Mouse (Mus musculus) gastrocnemius, adult 2 months (tissue): ENCODE results near the gene Olfr611. TPM values are rescaled to one million over a fixed set of nuclear protein-coding genes. Genes with fewer than 3 reads are reported as not detected.
"Not testable (repeated sequence)": the region's sequence is repeated elsewhere in the genome, so short reads cannot be mapped to it uniquely, and the experiment has no call there.

Source experiments
- DNase-seq: peaks from one replicate; pipeline ENCODE4 v3.0.0; 2022
- H3K27ac ChIP-seq: fragments of 200-600 bp; 2 replicates; pipeline ENCODE4 v1.8.1; 2022; ENCODE audit warnings: mild to moderate bottlenecking
- H3K4me3 ChIP-seq: fragments of 200-600 bp; 2 replicates; pipeline ENCODE4 v1.8.1; 2022; ENCODE audit warnings: mild to moderate bottlenecking, moderate library complexity
- CTCF ChIP-seq: fragments of 200-600 bp; IDR thresholded peaks from 2 replicates; pipeline ENCODE4 v1.8.1; 2022; ENCODE audit warnings: antibody characterized with exemption, mild to moderate bottlenecking, moderate library complexity
- intact Hi-C: fragments of 180-260 bp; cut with DNase I; formaldehyde crosslinking; loops from one replicate; pipeline ENCODE4 v1.15.1; 2025
- long read RNA-seq, 2 experiments: library from polyadenylated mRNA; stranded (forward); transcript quantifications; one replicate each; pipeline ENCODE4 v2.0.0; 2021
- total RNA-seq, 2 experiments: library from RNA; stranded (reverse); gene quantifications; 2 replicates each; pipeline ENCODE4 v1.2.3; 2021

The Olfr611 gene
- not detected for total RNA-seq
- long read RNA-seq, experiment 1 = 0 reads
- long read RNA-seq, experiment 2 = 0 reads

- H3K4me3 ChIP-seq, DNase-seq, intact Hi-C loops, H3K27ac ChIP-seq: not testable (repeated sequence)
These were observed at the start of gene Olfr611 for GRCm38 (mm10) chr7:103520746-103521145. Olfr611 (minus strand) TSS chr7:103520846.

GRCm38 (mm10) chr7:103569043-103569442 lies 48.4 kb upstream of the Olfr611 start, which contains the start of gene Olfr616:
Olfr616 (minus strand) TSS chr7:103569143.
- DNase-seq = no peak
- H3K27ac ChIP-seq = no peak within 1 kb of the TSS
- intact Hi-C loops = no loop called here
- TF ChIP-seq CTCF = no peak
- no peak within 1 kb of the TSS for H3K4me3 ChIP-seq

- intact Hi-C loops = no loop called here
- TF ChIP-seq CTCF = no peak
- Histone ChIP-seq H3K4me3 (no peak within 1 kb of the TSS), H3K27ac (no peak within 1 kb of the TSS)
- DNase-seq = no peak
These were observed 35.1 kb upstream of the Olfr611 start, which contains the start of gene Olfr615 for GRCm38 (mm10) chr7:103555779-103556178. Olfr615 (plus strand) TSS chr7:103556079.

GRCm38 (mm10) chr7:103547774-103548173 lies 27.1 kb upstream of the Olfr611 start, which contains the start of gene Olfr613:
Olfr613 (plus strand) TSS chr7:103548074.
- no peak for TF ChIP-seq CTCF
- Histone ChIP-seq H3K4me3 (no peak within 1 kb of the TSS), H3K27ac (no peak within 1 kb of the TSS)
- intact Hi-C loops = no loop called here
- no peak for DNase-seq

GRCm38 (mm10) chr7:103542617-103543016 lies 22.0 kb upstream of the Olfr611 start, which contains the start of gene Olfr612:
Olfr612 (minus strand) TSS chr7:103542717.
- intact Hi-C loops, H3K27ac ChIP-seq, H3K4me3 ChIP-seq, DNase-seq: not testable (repeated sequence)

- Histone ChIP-seq H3K27ac (no peak within 1 kb of the TSS), H3K4me3 (no peak within 1 kb of the TSS)
- DNase-seq = no peak
- intact Hi-C loops = no loop called here
- no peak for TF ChIP-seq CTCF
These were observed 8.6 kb downstream of the Olfr611 start, which contains the start of gene Olfr610 for GRCm38 (mm10) chr7:103512022-103512421. Olfr610 (minus strand) TSS chr7:103512122.

- TF ChIP-seq CTCF = no peak
- no peak for DNase-seq
- intact Hi-C loops = no loop called here
- H3K27ac ChIP-seq = no peak within 1 kb of the TSS
- H3K4me3 ChIP-seq = no peak within 1 kb of the TSS
These were observed 22.7 kb downstream of the Olfr611 start, which contains the start of gene Olfr609 for GRCm38 (mm10) chr7:103497962-103498361. Olfr609 (minus strand) TSS chr7:103498062.

- intact Hi-C loops, H3K27ac ChIP-seq, DNase-seq, H3K4me3 ChIP-seq: not testable (repeated sequence)
These were observed 43.5 kb downstream of the Olfr611 start for GRCm38 (mm10) chr7:103477106-103477505.

- intact Hi-C loops = no loop called here
- DNase-seq = no peak
- no peak for TF ChIP-seq CTCF
- H3K27ac ChIP-seq = no peak within 1 kb of the TSS
- H3K4me3 ChIP-seq = no peak within 1 kb of the TSS
These were observed 51.1 kb downstream of the Olfr611 start, which contains the start of gene Olfr608 for GRCm38 (mm10) chr7:103469577-103469976. Olfr608 (plus strand) TSS chr7:103469877.

Other genes with a start within 250 kb of the Olfr611 start
- not detected for gene Olfr596, start 215.2 kb downstream of the Olfr611 start, total RNA-seq
- not detected for gene Olfr597, start 204.5 kb downstream of the Olfr611 start, total RNA-seq
- not detected for gene Olfr598, start 197.3 kb downstream of the Olfr611 start, total RNA-seq
- not detected for gene Olfr599, start 184.9 kb downstream of the Olfr611 start, total RNA-seq
- not detected for gene Olfr600, start 171.2 kb downstream of the Olfr611 start, total RNA-seq
- not detected for gene Olfr601, start 158.2 kb downstream of the Olfr611 start, total RNA-seq
- gene Olfr603, start 134.7 kb downstream of the Olfr611 start, total RNA-seq = not detected
- not detected for gene Usp17lc, start 105.8 kb downstream of the Olfr611 start, total RNA-seq
- not detected for gene Olfr605, start 75.4 kb downstream of the Olfr611 start, total RNA-seq
- not detected for gene Olfr606, start 71.8 kb downstream of the Olfr611 start, total RNA-seq
- not detected for gene Olfr607, start 56.7 kb downstream of the Olfr611 start, total RNA-seq
- gene Olfr608, start 51.0 kb downstream of the Olfr611 start, total RNA-seq = not detected
- not detected for gene Olfr609, start 22.8 kb downstream of the Olfr611 start, total RNA-seq
- gene Olfr610, start 8.7 kb downstream of the Olfr611 start, total RNA-seq = not detected
- gene Olfr612, start 21.9 kb upstream of the Olfr611 start, total RNA-seq = not detected
- not detected for gene Olfr613, start 27.2 kb upstream of the Olfr611 start, total RNA-seq
- not detected for gene Olfr615, start 35.2 kb upstream of the Olfr611 start, total RNA-seq
- gene Olfr616, start 48.3 kb upstream of the Olfr611 start, total RNA-seq = not detected
- gene Olfr617, start 52.2 kb upstream of the Olfr611 start, total RNA-seq = not detected
- not detected for gene Olfr618, start 69.3 kb upstream of the Olfr611 start, total RNA-seq
- gene Olfr619, start 79.7 kb upstream of the Olfr611 start, total RNA-seq = not detected
- gene Olfr620, start 91.7 kb upstream of the Olfr611 start, total RNA-seq = not detected
- not detected for gene Olfr622, start 121.9 kb upstream of the Olfr611 start, total RNA-seq
- gene Olfr623, start 142.9 kb upstream of the Olfr611 start, total RNA-seq = not detected
- gene Olfr624, start 150.3 kb upstream of the Olfr611 start, total RNA-seq = not detected
- gene Olfr625-ps1, start 161.9 kb upstream of the Olfr611 start, total RNA-seq = not detected
- gene Olfr243, start 193.8 kb upstream of the Olfr611 start, total RNA-seq = not detected
- not detected for gene Olfr628, start 209.5 kb upstream of the Olfr611 start, total RNA-seq
- gene Olfr629, start 224.1 kb upstream of the Olfr611 start, total RNA-seq = not detected
- gene Olfr630, start 236.5 kb upstream of the Olfr611 start, total RNA-seq = not detected